Mouse (Mus musculus) frontal cortex, adult 2 months (tissue): ENCODE results near the gene Cass4. TPM values are rescaled to one million over a fixed set of nuclear protein-coding genes. Genes with fewer than 3 reads are reported as not detected.

Experiments used
- DNase-seq, 2 experiments: peaks; one replicate each; pipeline ENCODE4 v3.0.0; 2022; ENCODE audit warnings: low spot score in 1 of 2; ENCODE audit errors: extremely low spot score in 1 of 2
- polyA plus RNA-seq: library from polyadenylated mRNA; depleted of rRNA; stranded (reverse); fragments of >200 nt; gene quantifications from 2 replicates; pipeline ENCODE4 v1.2.3, GENCODE M21; 2012; rRNA removed

Gene Cass4
- 0.29 and 0.38 TPM in 2 replicates for polyA plus RNA-seq

DNA sequence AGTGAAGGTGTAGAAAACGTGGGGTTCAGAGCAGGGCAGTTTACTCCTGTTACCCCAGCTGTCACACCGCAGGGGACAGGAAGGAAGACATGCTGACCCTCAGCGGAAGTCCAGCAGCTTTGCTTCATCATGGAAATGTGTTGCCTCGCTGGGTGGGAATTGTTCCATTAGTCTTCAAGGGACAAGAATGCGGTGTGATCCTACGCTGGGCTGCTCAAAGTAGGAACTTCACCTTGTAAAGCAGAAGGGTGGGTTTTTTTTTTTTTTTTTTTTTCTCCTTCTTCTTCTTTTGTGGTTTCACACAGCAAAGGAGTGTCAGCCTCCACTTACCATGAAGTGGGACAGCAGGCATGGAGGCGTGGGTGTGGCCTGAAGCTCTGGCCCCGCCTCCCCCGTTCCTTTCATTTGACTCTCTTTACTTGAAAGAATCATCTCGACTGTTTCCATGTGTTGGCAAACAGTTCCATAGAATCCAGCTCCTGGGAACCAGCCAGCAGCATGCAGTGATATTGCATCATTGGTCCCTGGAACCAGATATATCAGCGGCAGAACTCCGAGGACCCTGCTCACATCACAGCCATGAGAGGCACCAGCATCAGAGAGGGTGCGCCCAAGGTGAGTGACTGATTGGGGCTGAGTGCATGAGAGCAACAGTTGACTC lies at the start of gene Cass4:
Gene Cass4, plus strand, starts transcription at position 404 of the 661 bp plus-strand sequence.
- DNase-seq, result no peak

DNA sequence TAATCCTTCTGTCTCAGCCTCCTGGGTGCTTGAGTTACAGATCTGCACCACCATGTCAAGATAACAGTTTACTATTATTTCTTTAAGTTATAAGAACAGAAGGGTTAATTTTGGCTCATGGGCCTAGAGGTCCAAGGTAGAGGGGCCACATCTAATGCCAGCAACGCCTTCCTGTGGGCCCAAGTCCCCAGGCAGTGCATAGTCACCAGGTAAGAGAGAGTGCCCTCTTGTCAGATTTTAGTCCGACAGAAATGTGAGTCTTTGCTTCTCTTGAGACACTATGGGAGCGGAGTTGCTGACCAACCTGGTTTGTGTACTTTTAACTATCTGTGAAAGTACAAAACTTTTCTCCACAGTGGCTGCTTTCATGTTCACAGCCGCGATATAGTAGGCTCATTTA lies 48.9 kb upstream of the Cass4 start:
- DNase-seq, result no peak

GRCm38 (mm10) chr2:172345258-172345738 lies 48.3 kb upstream of the Cass4 start, which contains the start of gene Fam210b:
TSS of gene Fam210b (plus strand) at chr2:172345565.
- DNase-seq, result peak; percentile 92 to 95

DNA sequence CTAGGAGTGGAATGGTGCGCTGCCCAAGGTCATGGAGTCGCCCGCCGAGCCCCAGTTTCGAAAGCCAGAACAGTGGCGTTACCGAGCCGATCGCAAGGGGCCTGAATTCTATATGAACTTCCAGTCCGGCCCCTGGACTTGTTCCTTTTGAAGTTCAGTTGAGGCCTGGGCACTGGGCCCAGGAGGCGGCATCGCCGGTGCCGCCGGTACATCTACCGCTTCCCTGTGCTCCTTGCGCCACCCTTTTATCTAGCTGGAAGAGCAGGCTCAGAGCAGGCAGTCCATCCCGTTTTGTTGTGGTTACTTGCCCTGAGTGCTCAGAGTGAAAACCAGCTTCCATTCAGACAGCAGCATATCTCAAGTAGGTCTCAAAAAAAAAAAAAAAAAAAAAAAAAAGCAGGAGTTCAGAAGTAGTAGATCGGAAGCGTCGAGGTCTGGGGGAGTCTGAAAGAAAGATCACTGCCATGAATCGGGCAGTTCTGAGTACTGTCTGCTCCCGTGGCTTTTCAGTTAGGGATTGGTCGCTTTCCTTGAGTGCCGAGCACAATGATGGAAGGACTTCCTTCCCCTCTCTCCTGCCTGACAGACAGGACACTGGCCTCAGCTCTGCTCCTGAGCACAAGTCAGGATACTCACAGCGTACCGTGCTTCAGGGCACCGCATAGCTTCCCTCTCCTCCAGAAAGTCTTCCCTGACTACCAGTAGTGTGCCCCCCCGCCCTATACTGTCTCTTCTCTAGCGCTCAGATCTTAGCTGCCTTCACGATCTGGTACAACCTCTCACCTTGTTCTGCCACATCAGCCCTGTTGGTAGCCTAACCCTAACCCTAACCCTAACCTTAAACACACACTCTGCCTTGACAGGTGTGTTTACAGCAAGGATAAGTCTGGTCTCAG lies 47.3 kb upstream of the Cass4 start:
- DNase-seq, result peak in 1 of 2 experiments; percentile 30

DNA sequence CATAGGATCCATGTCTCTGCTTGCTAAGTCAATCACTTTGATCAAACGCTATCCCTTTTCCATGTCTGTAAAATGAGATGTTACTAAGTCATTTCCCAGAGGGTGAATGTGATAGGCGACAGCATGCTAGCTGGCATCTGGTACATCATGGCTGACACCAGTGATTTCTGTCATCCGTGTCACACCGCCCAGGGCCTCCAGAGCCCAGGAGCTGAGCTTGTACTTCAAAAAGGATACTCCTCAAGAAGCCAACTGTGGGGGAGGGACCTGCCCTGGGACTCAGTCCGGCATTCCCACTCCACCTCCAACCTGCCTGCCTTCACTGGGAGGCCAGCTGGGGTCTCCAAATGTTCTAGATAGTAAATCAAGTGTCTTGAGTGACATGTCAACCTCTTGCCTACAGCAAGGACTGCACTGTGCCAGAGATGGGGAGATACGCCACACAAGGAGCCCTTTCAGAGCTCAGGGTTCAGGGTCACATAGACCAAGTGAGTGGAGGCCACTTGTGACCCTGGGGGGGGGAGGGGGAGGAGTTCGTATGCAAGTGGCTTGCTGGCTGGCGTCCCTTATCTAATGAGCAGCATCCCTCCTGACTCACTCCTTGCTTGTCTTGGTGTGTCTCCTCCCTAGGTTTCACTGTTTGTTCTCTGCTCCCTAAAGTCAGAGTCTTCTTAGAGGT lies 46.5 kb upstream of the Cass4 start:
- no peak for DNase-seq

DNA sequence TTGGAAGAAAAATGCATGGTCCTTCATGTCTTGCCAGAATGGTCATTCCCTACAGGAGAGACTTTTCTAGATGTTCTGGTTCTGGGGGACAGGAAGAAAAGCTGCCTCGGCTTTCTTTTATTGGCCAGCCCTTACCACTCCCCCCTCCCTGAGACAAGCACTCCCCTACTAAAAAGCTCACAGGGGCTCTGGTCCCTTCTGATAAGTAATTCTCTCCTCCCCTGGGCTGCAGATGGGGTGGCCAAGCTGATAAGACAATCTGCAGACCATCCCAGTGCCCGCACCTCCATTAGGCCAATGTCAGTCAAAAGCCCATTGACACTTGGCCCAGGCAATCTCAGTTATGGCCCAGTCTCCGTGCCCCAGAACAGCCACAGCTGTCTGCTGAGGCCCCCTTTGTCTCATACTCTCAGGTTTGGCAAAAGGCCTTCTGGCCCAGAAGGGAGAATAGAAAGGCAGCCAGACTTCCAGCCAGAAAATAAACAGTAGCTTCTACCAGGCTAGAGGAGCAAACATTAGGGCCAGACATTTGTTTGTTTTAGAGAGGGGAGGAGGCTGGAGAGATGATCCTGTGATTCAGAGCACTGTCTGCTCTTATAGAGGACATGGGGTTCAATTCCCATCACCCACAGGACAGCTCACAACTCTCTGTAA lies 45.2 kb upstream of the Cass4 start:
- DNase-seq, result peak in 1 of 2 experiments; percentile 39

DNA sequence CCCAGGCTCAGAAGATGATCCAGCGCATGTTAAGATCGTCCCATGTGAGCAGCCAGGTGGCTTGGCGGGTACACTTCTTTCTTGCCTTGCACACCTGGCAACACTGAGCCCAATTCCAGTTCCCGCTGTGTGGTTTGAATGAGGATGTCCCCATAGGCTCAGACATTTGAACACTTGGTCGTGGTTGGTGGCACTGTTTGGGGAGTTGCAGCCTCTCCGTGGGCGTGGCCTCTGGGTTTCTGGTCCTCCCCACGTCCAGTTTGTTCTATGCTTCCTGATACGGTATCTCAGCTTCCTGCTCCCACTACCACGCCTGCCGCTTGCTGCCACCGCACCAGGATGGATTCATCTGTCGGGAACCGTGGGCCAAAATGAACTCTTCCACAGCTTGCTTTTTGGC lies 43.8 kb upstream of the Cass4 start:
- no peak for DNase-seq

- no peak for DNase-seq
Measured at GRCm38 (mm10) chr2:172350773-172351172, 42.8 kb upstream of the Cass4 start.

GRCm38 (mm10) chr2:172353218-172353617 lies 40.4 kb upstream of the Cass4 start:
- no peak for DNase-seq

DNA sequence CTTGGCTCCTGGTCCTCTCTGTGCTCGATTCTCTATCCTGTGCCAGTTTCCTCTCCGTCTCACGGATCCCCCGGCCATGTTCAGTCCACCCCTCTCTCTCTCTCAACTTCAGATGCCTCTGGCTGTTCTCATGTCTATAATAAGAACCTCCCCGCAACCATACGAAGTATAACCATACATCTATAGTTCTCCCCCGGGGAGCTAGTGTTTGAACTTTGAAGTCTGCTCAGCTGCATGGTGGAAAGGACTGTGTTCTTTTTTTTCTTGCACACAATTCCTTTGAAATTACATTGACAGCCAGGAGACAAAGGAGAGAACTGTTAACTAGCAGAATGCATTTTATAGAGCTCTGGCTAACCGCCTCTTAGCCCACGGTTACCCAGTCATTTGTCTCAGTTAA lies 38.8 kb upstream of the Cass4 start:
- no peak for DNase-seq

DNA sequence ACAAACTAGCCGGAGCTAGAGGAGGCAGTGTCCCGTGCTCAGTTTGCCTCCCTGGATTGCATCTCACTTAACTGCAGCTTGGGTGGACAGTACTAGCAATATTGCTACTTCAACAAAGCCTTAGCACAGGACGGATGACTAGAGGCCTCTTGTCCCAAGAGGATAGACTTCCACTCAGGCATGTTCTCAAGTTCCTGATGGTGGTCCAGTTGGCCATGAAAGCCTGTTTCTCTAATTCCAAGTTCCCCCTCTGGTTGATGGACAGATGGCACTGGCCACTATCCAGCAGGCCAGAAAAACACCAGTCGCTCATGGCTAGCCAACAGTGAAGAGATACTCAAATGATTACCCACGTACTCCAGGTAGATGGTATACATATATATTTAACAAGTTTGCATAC lies 37.8 kb upstream of the Cass4 start:
- DNase-seq, result no peak

GRCm38 (mm10) chr2:172363176-172363575 lies 30.4 kb upstream of the Cass4 start:
- DNase-seq, result no peak

- DNase-seq, result peak; percentile 92 to 97
Measured at GRCm38 (mm10) chr2:172370411-172371223, 23.0 kb upstream of the Cass4 start, which contains the start of the genes Aurka and Cstf1. TSS of gene Aurka (minus strand) at chr2:172370535. TSS of gene Cstf1 (plus strand) at chr2:172370681.

GRCm38 (mm10) chr2:172371258-172371657 lies 22.3 kb upstream of the Cass4 start:
- no peak for DNase-seq

GRCm38 (mm10) chr2:172376551-172376950 lies 17.0 kb upstream of the Cass4 start:
- no peak for DNase-seq

GRCm38 (mm10) chr2:172376999-172377515 lies 16.5 kb upstream of the Cass4 start:
- no peak for DNase-seq

- peak in 1 of 2 experiments; percentile 64 for DNase-seq
Measured at GRCm38 (mm10) chr2:172378332-172378731, 15.3 kb upstream of the Cass4 start.

GRCm38 (mm10) chr2:172380513-172380912 lies 13.1 kb upstream of the Cass4 start:
- DNase-seq, result no peak

DNA sequence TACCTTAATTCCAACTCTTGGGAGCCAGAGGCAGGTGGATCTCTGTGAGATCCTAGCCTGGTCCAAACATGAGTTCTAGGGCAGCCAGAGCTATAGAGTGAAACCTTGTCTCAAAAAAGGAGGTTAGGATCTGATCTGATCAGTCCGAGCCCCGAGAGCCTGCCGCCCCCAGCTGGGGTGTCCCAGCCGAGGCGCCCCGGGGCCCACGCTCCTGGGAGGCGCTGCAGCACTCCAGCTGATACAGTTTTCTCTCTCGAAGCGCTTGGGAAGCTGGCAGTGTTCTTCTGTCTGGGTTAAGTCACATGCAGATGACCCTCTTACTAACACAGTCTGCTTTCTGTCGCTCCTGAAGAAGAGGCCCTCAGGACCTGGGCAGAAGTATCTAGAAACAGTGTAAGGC lies 12.3 kb upstream of the Cass4 start:
- DNase-seq, result no peak
